Mouse (Mus musculus) midbrain, embryonic 12.5 days (tissue): ENCODE data around the gene Camk1d. TPM values are rescaled to one million over a fixed set of nuclear protein-coding genes. Genes with fewer than 3 reads are reported as not detected.

Source experiments
- ATAC-seq: fragments of 200-750 bp; cut with Nextera tagmentation; 2 replicates; pipeline ENCODE4 v1.8.0; 2017; ENCODE audit warnings: low read depth, moderate TSS enrichment, moderate library complexity; ENCODE audit not compliant: low FRiP score
- H3K27ac ChIP-seq: fragments of 300-500 bp; sonication (generic); replicated peaks from 2 replicates; pipeline ENCODE4 v1.5.1; 2016; ENCODE audit warnings: mild to moderate bottlenecking
- H3K27me3 ChIP-seq: fragments of 300-500 bp; sonication (generic); 2 replicates; pipeline ENCODE4 v1.6.1; 2016; ENCODE audit warnings: mild to moderate bottlenecking
- H3K36me3 ChIP-seq: fragments of 300-500 bp; sonication (generic); 2 replicates; pipeline ENCODE4 v1.6.1; 2016
- H3K4me1 ChIP-seq: fragments of 300-500 bp; sonication (generic); 2 replicates; pipeline ENCODE4 v1.6.1; 2016
- H3K4me2 ChIP-seq: fragments of 300-500 bp; sonication (generic); replicated peaks from 2 replicates; pipeline ENCODE4 v1.6.1; 2016; ENCODE audit warnings: mild to moderate bottlenecking, moderate library complexity
- H3K4me3 ChIP-seq: fragments of 300-500 bp; sonication (generic); 2 replicates; pipeline ENCODE4 v1.5.1; 2016; ENCODE audit warnings: mild to moderate bottlenecking
- H3K9ac ChIP-seq: fragments of 300-500 bp; sonication (generic); replicated peaks from 2 replicates; pipeline ENCODE4 v1.6.1; 2016; ENCODE audit warnings: mild to moderate bottlenecking, moderate library complexity
- H3K9me3 ChIP-seq: fragments of 300-500 bp; sonication (generic); 2 replicates; pipeline ENCODE4 v1.6.1; 2016; ENCODE audit warnings: mild to moderate bottlenecking
- WGBS: fragments of 180-500 bp; shearing (Covaris S2); methylation state at CpG from one replicate; pipeline ENCODE4 v1.1.7; 2016; 5-methylcytosine and 5-hydroxymethylcytosine counted together
- polyA plus RNA-seq: library from polyadenylated mRNA; unstranded; fragments of >200 nt; fragmentation: Nextera tagmentation; extraction: Ambion mirVana; gene quantifications from 2 replicates; pipeline ENCODE4 v1.2.1, GENCODE M21; 2016

Gene Camk1d
- polyA plus RNA-seq, 1 experiment from 2014 or later: 3.2 TPM

DNA sequence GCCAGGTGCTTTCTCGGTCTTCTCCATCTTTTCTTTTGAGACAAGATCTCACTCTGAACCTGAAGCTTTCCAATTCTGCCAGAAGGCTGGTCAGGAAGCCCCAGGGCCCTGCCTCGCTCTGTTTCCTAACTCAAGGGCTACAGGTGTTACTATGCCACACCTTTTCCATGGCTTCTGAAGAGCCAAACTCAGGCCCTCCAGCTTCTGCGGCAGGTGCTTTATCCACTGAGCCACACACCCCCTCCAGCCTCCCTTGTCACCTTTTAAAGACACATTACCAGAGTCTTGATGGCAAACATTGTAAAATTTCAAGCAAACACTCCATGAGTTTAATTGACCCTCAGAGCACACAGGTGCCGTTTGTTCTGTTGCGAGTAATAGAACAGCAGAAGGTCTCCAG lies 17.7 kb upstream of the Camk1d start:
- no peak overlapping the region for H3K27ac ChIP-seq
- WGBS: 90% methylated on average over 5 of the region's 5 CpGs
- 0 out of 2 replicates have a peak, but pooled peaks cover 5% of the 10 kb centered on the region for H3K27me3 ChIP-seq
- no peak overlapping the region for H3K9ac ChIP-seq
- no peak overlapping the region for H3K4me3 ChIP-seq
- ATAC-seq: no peak
- H3K36me3 ChIP-seq: no peaks in the 10 kb centered on the region
- no peaks in the 10 kb centered on the region for H3K9me3 ChIP-seq
- no peak overlapping the region for H3K4me2 ChIP-seq
- H3K4me1 ChIP-seq: peaks cover 17% of the 10 kb centered on the region

GRCm38 (mm10) chr2:5730364-5730792 lies 16.1 kb upstream of the Camk1d start:
- Histone ChIP-seq H3K36me3 (no peaks in the 10 kb centered on the region), H3K4me1 (peaks cover 15% of the 10 kb centered on the region), H3K9me3 (no peaks in the 10 kb centered on the region), H3K27ac (no peak overlapping the region; the same call in 1 of the 2 replicates), H3K9ac (no peak overlapping the region), H3K4me2 (no peak overlapping the region), H3K4me3 (no peak overlapping the region), H3K27me3 (0 out of 2 replicates have a peak, but pooled peaks cover 5% of the 10 kb centered on the region)
- no peak for ATAC-seq
- WGBS: 58% methylated on average over 15 of the region's 15 CpGs

DNA sequence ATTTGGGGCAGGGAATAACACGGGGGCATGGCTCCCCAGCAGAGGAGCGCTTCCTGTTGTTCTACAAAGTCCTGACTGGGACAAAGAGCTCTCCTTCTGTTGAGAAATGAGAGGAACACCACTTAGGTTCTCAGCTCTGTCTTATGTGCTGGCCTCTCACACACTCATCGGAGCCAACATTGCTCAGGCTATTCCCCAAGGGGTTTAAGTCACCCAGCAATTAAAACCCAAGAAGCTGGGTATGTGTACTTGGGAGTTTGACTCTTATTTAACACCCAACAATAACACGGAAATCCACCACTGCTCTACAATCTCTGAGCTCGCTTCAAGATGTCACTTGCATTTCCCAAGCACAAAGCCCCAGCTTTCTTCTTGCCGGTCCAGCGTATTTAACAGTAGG lies 15.6 kb upstream of the Camk1d start:
- 70% methylated on average over 7 of the region's 7 CpGs for WGBS
- Histone ChIP-seq H3K4me2 (no peak overlapping the region), H3K9me3 (no peaks in the 10 kb centered on the region), H3K4me3 (no peak overlapping the region), H3K27me3 (0 out of 2 replicates have a peak, but pooled peaks cover 5% of the 10 kb centered on the region), H3K9ac (no peak overlapping the region), H3K4me1 (peaks cover 20% of the 10 kb centered on the region), H3K36me3 (no peaks in the 10 kb centered on the region), H3K27ac (no peak overlapping the region; the same call in 1 of the 2 replicates)
- ATAC-seq: no peak

DNA sequence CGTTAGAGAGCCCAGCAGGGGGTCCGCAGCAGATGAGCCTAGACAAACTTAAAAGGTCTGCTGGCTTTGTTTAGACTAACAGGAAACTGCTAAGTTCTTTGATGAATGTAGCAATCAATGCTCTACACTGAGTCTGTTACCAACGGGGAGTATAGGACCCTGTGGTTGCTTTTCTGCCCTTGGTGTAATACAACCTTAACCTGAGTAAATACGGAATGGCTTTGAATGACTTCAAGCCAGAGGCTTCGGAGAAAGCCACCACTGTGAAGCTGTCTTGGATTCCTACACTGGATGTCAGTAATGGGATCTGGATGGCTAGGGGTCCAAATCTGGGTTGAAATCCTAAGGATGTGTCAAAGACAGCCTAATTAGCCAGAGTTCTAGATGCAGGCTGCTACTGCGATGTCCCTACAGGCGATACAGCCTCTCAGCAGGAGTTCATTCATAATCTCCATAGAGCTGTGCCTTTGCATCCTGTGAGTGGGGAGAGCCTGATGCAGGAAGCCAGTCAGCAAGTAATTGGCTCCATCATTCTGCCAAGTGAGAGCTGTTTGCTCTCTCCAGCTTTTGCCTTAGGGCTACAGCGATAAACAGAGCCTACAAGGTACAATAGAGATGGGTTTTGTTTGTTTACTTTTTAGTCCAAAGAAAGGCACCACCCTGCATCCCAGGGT lies 10.8 kb upstream of the Camk1d start:
- ATAC-seq: peak; percentile 70
- no peak overlapping the region for H3K4me3 ChIP-seq
- H3K4me2 ChIP-seq: no peak overlapping the region
- no peaks in the 10 kb centered on the region for H3K36me3 ChIP-seq
- no peaks in the 10 kb centered on the region for H3K9me3 ChIP-seq
- peak overlapping the region; percentile 46 for H3K27ac ChIP-seq
- 16% methylated on average over 8 of the region's 8 CpGs for WGBS
- peaks cover 17% of the 10 kb centered on the region for H3K4me1 ChIP-seq
- H3K27me3 ChIP-seq: peaks cover 5% of the 10 kb centered on the region; the same call in 1 of the 2 replicates
- no peak overlapping the region for H3K9ac ChIP-seq

GRCm38 (mm10) chr2:5717675-5718074 lies 3.4 kb upstream of the Camk1d start:
- Histone ChIP-seq H3K27me3 (peaks cover 26% of the 10 kb centered on the region), H3K27ac (no peak overlapping the region), H3K4me1 (peaks cover 17% of the 10 kb centered on the region), H3K36me3 (no peaks in the 10 kb centered on the region), H3K9me3 (peaks cover 9% of the 10 kb centered on the region; the same call in 1 of the 2 replicates), H3K9ac (no peak overlapping the region), H3K4me2 (no peak overlapping the region), H3K4me3 (no peak overlapping the region)
- WGBS: 95% methylated on average over 6 of the region's 6 CpGs
- no peak for ATAC-seq

GRCm38 (mm10) chr2:5715544-5715943 lies 1.2 kb upstream of the Camk1d start:
- H3K4me2 ChIP-seq: peak overlapping the region; percentile 100
- no peak for ATAC-seq
- H3K9ac ChIP-seq: no peak overlapping the region
- H3K9me3 ChIP-seq: peaks cover 9% of the 10 kb centered on the region; the same call in 1 of the 2 replicates
- H3K36me3 ChIP-seq: no peaks in the 10 kb centered on the region
- WGBS: 34% methylated on average over 2 of the region's 2 CpGs
- H3K4me1 ChIP-seq: peaks cover 20% of the 10 kb centered on the region
- H3K27me3 ChIP-seq: peaks cover 40% of the 10 kb centered on the region
- no peak overlapping the region for H3K4me3 ChIP-seq
- no peak overlapping the region for H3K27ac ChIP-seq

- Histone ChIP-seq H3K36me3 (no peaks in the 10 kb centered on the region), H3K4me1 (peaks cover 20% of the 10 kb centered on the region), H3K27me3 (peaks cover 40% of the 10 kb centered on the region), H3K4me2 (peak overlapping the region; percentile 100), H3K4me3 (peak overlapping the region; percentile 60), H3K9me3 (peaks cover 9% of the 10 kb centered on the region; the same call in 1 of the 2 replicates), H3K9ac (peak overlapping the region; percentile 65), H3K27ac (peak overlapping the region; percentile 7; the same call in 1 of the 2 replicates)
- WGBS: under 1% methylated on average over 17 of the region's 19 CpGs
- no peak; the same call in 1 of the 2 replicates for ATAC-seq
These were observed 717 bp upstream of the Camk1d start for GRCm38 (mm10) chr2:5715054-5715410.

GRCm38 (mm10) chr2:5713325-5714210 lies 747 bp downstream of the Camk1d start:
- peak overlapping the region; percentile 60 for H3K4me3 ChIP-seq
- peak overlapping the region; percentile 7; the same call in 1 of the 2 replicates for H3K27ac ChIP-seq
- H3K36me3 ChIP-seq: no peaks in the 10 kb centered on the region
- peaks cover 20% of the 10 kb centered on the region for H3K4me1 ChIP-seq
- H3K4me2 ChIP-seq: peak overlapping the region; percentile 100
- under 1% methylated on average over 48 of the region's 49 CpGs for WGBS
- peak; percentile 39 for ATAC-seq
- peak overlapping the region; percentile 65 for H3K9ac ChIP-seq
- H3K9me3 ChIP-seq: peaks cover 9% of the 10 kb centered on the region; the same call in 1 of the 2 replicates
- peaks cover 40% of the 10 kb centered on the region for H3K27me3 ChIP-seq

DNA sequence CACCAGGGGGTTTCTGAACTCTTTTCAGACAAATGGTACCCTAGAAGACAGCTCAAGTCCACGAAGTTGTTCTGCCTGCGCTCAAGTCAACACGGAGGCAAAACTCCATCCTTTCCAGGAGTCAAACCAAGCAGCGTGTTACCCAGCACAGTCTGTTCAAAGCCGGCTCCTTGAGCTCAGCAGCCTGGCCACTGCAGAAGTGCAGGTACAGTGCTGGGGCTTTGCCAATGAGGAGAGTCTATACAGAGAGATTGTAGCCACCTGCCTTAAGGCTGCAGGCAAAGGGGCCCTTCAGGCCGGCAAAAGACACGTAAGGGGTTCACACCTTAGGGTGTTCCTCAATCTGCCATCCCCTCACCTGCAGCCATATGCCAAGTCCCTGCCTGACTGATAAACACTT lies 2.1 kb downstream of the Camk1d start:
- H3K9me3 ChIP-seq: 0 out of 2 replicates have a peak, but pooled peaks cover 2% of the 10 kb centered on the region
- H3K27ac ChIP-seq: no peak overlapping the region
- no peak overlapping the region for H3K4me3 ChIP-seq
- no peaks in the 10 kb centered on the region for H3K36me3 ChIP-seq
- peaks cover 20% of the 10 kb centered on the region for H3K4me1 ChIP-seq
- H3K4me2 ChIP-seq: peak overlapping the region; percentile 100; the same call in 1 of the 2 replicates
- ATAC-seq: no peak
- H3K9ac ChIP-seq: no peak overlapping the region
- peaks cover 40% of the 10 kb centered on the region for H3K27me3 ChIP-seq
- WGBS: 45% methylated on average over 7 of the region's 7 CpGs

- Histone ChIP-seq H3K27ac (no peak overlapping the region), H3K36me3 (no peaks in the 10 kb centered on the region), H3K27me3 (peaks cover 28% of the 10 kb centered on the region), H3K4me2 (no peak overlapping the region), H3K9ac (no peak overlapping the region), H3K9me3 (no peaks in the 10 kb centered on the region), H3K4me3 (no peak overlapping the region), H3K4me1 (peaks cover 16% of the 10 kb centered on the region)
- WGBS: 86% methylated on average over 4 of the region's 4 CpGs
- no peak for ATAC-seq
These were observed 4.4 kb downstream of the Camk1d start for GRCm38 (mm10) chr2:5709911-5710310.

- H3K9me3 ChIP-seq: no peaks in the 10 kb centered on the region
- peaks cover 8% of the 10 kb centered on the region for H3K4me1 ChIP-seq
- H3K4me3 ChIP-seq: no peak overlapping the region
- no peak overlapping the region for H3K4me2 ChIP-seq
- no peak overlapping the region for H3K9ac ChIP-seq
- H3K27ac ChIP-seq: no peak overlapping the region
- H3K36me3 ChIP-seq: no peaks in the 10 kb centered on the region
- WGBS: 52% methylated on average over 10 of the region's 10 CpGs
- H3K27me3 ChIP-seq: peaks cover 18% of the 10 kb centered on the region
- ATAC-seq: no peak
These were observed 6.2 kb downstream of the Camk1d start for GRCm38 (mm10) chr2:5707871-5708733.
